Mouse (Mus musculus) thymus, adult 2 months (tissue): ENCODE measurements at regions not wholly inside any gene's neighbourhood (a gene's known extent, or its start where the extent isn't known, plus 50 kb on each side); places are given as distances from the start of the nearest gene placed in this dataset.

Experiments used
- DNase-seq: peaks from one replicate; pipeline ENCODE4 v3.0.0; 2021
- H3K27ac ChIP-seq: fragments of 200-500 bp; 2 replicates; pipeline ENCODE4 v1.5.1; 2012; ENCODE audit warnings: low read length, control low read depth; ENCODE audit not compliant: control insufficient read depth, insufficient read depth
- H3K27me3 ChIP-seq: fragments of 200-500 bp; 2 replicates; pipeline ENCODE4 v1.6.1; 2012; ENCODE audit warnings: mild to moderate bottlenecking, low read length, moderate library complexity, mixed read lengths; ENCODE audit not compliant: control insufficient read depth, insufficient read depth
- H3K36me3 ChIP-seq: fragments of 200-500 bp; 2 replicates; pipeline ENCODE4 v1.6.1; 2012; ENCODE audit warnings: mild to moderate bottlenecking, low read length, moderate library complexity; ENCODE audit not compliant: control insufficient read depth, insufficient read depth
- H3K4me1 ChIP-seq: fragments of 200-500 bp; replicated peaks from 2 replicates; pipeline ENCODE4 v1.6.1; 2012; ENCODE audit warnings: low read length; ENCODE audit not compliant: control insufficient read depth, insufficient read depth
- H3K4me3 ChIP-seq: fragments of 200-500 bp; 2 replicates; pipeline ENCODE4 v1.5.1; 2012; ENCODE audit warnings: mild to moderate bottlenecking, low read length, control low read depth, moderate library complexity; ENCODE audit not compliant: control insufficient read depth, insufficient read depth
- CTCF ChIP-seq: fragments of 200-500 bp; IDR thresholded peaks from 2 replicates; pipeline ENCODE4 v1.5.1; 2012; ENCODE audit warnings: mild to moderate bottlenecking, control low read depth, low read length, moderate library complexity, borderline replicate concordance; ENCODE audit not compliant: control insufficient read depth, poor library complexity, insufficient read depth; ENCODE audit errors: extremely low read depth
- POLR2A ChIP-seq: fragments of 200-500 bp; IDR thresholded peaks from 2 replicates; pipeline ENCODE4 v1.6.1; 2012; ENCODE audit warnings: mild to moderate bottlenecking, low read length, control low read depth, moderate library complexity; ENCODE audit not compliant: control insufficient read depth, poor library complexity, insufficient read depth; ENCODE audit errors: extremely low read depth
- WGBS: fragments of 180-500 bp; shearing (Covaris S2); methylation state at CpG from one replicate; pipeline ENCODE4 v1.1.7; 2018; 5-methylcytosine and 5-hydroxymethylcytosine counted together

DNA sequence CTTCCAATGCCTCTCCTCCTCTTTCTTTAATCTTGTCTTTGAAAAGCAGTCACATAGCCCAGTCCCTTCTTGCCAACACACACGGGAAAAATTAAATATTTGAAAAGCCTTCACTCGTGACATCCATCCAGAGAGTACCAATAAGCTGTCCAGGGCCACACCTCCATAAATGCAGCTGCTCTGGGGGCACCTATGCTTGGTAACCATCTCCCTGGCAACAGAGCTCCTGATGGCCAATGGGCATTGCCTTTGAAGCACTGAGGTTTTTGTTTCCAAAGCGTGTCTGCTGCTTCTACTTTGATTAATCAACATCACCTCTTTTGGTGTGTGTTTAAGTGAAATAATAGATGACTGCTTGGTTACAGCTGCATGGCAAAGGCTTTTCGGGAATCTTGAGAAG, 319.1 kb downstream of the Icos start:
- no peaks in the 10 kb centered on the region for H3K27me3 ChIP-seq
- TF ChIP-seq POLR2A (no peak), CTCF (no peak)
- H3K4me1 ChIP-seq: no peaks in the 10 kb centered on the region
- no peak for DNase-seq
- H3K36me3 ChIP-seq: no peaks in the 10 kb centered on the region
- WGBS: 86% methylated on average over 4 of the region's 4 CpGs
- H3K4me3 ChIP-seq: no peak overlapping the region
- H3K27ac ChIP-seq: no peak overlapping the region

DNA sequence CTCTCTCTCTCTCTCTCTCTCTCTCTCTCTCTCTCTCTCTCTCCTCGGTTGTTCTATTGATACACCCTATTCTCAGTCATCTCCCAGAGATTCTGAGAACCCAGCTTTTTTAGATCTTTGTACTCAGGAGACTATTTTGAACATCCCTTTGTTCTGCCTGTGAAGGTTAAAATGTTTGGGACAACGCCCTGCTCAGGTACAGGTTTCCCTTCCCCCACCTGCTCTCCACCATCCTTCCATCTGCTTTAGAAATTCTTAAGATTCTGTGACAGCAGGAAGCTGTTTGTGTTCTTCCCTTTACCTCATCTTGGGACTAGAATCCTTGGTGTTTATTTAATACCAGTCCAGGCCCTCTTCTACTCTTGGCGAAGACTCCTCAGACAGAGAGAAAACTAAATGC, 319.6 kb downstream of the Icos start:
- H3K36me3 ChIP-seq: no peaks in the 10 kb centered on the region
- H3K27me3 ChIP-seq: no peaks in the 10 kb centered on the region
- TF ChIP-seq CTCF: no peak
- TF ChIP-seq POLR2A: no peak
- H3K4me1 ChIP-seq: no peaks in the 10 kb centered on the region
- 88% methylated on average over 3 of the region's 3 CpGs for WGBS
- H3K27ac ChIP-seq: no peak overlapping the region
- DNase-seq: no peak
- H3K4me3 ChIP-seq: no peak overlapping the region

DNA sequence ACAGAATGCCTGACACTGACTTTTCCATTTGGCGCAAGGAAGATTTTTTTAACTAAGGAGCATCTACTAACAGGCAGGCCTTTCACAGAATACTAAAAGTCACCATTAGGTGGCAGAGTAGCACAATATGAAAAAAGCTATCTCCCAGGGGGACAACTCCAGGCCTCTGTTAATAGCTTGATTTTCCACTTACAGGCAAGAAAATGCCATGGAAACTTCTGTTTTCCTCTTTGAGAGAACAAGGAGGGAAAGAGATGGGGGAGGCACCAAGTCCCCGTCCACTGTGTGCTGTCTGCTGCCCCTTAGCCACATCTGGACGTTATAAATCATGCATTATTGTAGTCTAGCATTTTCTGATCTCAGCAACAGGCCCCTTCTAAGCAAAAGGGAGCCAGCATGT, 320.3 kb downstream of the Icos start:
- H3K4me1 ChIP-seq: no peaks in the 10 kb centered on the region
- TF ChIP-seq CTCF (no peak), POLR2A (no peak)

DNA sequence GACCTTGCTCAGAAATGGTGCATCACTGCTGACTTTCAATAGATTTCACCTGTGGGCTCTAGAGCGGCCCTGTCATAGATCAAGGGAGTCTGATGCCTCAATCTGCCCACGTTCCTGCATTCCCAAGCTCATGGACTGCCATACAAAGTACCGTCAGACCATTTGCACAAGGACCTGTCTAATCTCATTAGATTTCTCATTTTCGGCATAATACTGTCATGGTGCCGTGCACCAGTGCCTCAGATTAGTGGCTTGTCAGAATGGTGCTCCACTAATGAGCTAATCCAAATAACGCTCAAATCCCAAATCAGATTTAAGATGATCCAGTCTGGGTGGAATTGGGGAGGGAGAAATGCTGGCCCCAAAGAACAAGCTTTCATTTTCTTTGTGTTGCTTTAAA, 321.1 kb downstream of the Icos start:
- Histone ChIP-seq H3K4me3 (no peak overlapping the region), H3K27ac (no peak overlapping the region)

More for the DNA sequence above, 320.3 kb downstream of the Icos start:
- Histone ChIP-seq H3K36me3 (no peaks in the 10 kb centered on the region), H3K27ac (no peak overlapping the region), H3K27me3 (no peaks in the 10 kb centered on the region), H3K4me3 (no peak overlapping the region)
- 70% methylated on average over 3 of the region's 3 CpGs for WGBS
- DNase-seq: no peak

DNA sequence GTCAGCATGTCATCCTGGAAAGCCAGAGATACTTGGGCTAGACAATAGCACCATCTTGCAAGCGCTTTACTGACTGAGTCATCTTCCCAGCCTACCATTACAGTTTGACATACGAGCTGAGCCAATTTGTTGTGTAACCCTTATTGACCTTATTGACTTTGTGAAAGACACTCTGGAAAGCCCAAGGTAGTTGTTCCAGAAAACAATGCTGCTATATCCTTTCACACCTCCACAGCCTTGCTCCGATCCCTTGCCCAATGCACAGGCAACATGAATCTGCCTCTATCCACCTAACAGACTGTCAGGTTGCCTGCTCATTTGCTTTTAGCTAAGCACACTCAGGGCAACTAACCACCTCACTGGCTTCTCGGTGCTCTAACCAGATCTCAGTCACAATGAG, 322.8 kb downstream of the Icos start:
- no peak for DNase-seq
- H3K27me3 ChIP-seq: no peaks in the 10 kb centered on the region
- no peaks in the 10 kb centered on the region for H3K4me1 ChIP-seq
- TF ChIP-seq POLR2A: no peak
- H3K36me3 ChIP-seq: no peaks in the 10 kb centered on the region
- no peak overlapping the region for H3K4me3 ChIP-seq
- no peak overlapping the region for H3K27ac ChIP-seq
- 93% methylated on average over 4 of the region's 4 CpGs for WGBS

More for the DNA sequence above, 321.1 kb downstream of the Icos start:
- H3K27me3 ChIP-seq: no peaks in the 10 kb centered on the region
- H3K36me3 ChIP-seq: no peaks in the 10 kb centered on the region
- WGBS: 96% methylated on average over 6 of the region's 6 CpGs
- DNase-seq: no peak
- TF ChIP-seq CTCF (no peak), POLR2A (no peak)
- H3K4me1 ChIP-seq: no peaks in the 10 kb centered on the region

DNA sequence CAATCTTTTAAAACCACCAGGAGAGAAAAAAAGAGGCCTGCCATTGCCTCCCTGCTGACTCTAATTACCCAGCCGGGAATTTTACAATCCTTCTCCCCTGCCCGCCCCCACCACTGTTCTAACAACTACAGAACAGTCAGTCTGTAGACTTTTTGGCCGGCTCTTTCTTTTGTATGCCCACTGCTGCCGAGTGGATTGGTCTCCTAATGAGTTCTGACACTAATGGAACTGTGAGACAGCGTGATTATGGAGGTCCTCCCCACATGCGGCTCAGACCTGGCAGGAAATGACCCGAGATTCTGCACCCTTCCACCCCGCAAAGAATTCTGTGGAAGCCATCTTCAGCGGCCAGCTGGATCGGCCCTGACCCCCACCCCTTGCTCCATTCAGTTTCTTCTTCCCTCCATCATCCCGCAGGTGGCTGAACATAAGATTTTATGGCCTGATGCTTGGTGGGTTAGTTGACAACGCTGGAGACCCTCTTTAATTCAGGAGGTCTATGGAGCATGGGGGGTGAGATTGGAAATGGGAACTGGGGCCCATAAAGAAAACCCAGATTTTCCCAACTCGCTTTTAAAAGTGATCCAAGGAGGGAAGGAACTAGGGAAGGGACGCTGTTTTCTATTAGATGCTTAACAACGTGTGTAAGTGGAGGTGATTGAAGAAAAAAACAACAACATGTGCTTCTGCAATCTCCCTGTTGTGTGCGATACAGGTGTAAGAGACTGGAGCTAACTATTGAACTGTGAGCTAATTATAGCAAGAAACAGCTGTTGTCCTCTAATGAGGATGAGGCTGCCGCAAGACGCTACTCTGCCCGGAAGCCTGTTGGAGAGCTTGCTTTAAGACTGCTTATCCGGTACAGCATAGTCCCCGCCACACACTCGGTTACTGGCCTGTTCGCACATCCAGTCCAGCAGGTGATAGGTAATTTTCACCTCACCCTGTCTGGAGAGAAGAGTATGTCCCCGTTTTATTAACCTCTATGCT, 323.6 kb downstream of the Icos start:
- no peaks in the 10 kb centered on the region for H3K27me3 ChIP-seq
- no peak overlapping the region for H3K4me3 ChIP-seq
- H3K36me3 ChIP-seq: no peaks in the 10 kb centered on the region
- H3K4me1 ChIP-seq: no peaks in the 10 kb centered on the region
- 79% methylated on average over 24 of the region's 24 CpGs for WGBS
- no peak overlapping the region for H3K27ac ChIP-seq
- no peak for TF ChIP-seq CTCF
- no peak for TF ChIP-seq POLR2A
- DNase-seq: no peak

DNA sequence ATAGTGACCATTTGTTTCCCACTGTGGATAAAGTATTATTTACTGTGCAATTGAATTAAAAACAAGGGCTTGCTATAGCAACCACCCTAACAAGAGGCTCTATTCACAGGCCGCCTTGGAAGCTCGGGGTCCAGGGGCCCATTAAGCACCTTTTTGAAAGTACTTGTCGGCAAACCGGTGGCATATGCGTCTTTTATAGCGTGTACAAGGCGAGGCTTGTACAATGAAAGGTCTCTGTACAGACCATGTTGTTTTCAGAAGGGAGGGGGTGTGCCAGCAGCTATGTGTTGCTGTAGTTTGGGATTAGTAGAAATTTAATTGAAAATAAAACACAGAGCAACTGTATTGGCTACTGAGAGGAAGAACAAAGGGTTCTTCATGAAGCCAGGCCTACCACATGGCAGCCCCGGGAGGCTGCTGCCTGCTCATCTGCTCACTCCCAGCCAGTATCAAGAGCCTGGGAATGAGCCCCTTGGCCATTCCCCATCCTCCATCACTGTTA, 324.9 kb downstream of the Icos start:
- Histone ChIP-seq H3K36me3 (no peaks in the 10 kb centered on the region), H3K27me3 (no peaks in the 10 kb centered on the region), H3K4me3 (no peak overlapping the region), H3K27ac (no peak overlapping the region), H3K4me1 (no peaks in the 10 kb centered on the region)
- no peak for DNase-seq
- 92% methylated on average over 8 of the region's 8 CpGs for WGBS
- TF ChIP-seq CTCF: no peak
